Mouse (Mus musculus): ENCODE data around the gene Zkscan14.

The Zkscan14 gene

GRCm38 (mm10) chr5:145202446-145202845 is 778 bp upstream of the Zkscan14 start:
- no peak for DNase-seq (ENCODE audit: low spot score in 2 of 2)

GRCm38 (mm10) chr5:145200387-145200786 is 1.3 kb downstream of the Zkscan14 start:
- DNase-seq (ENCODE audit: low spot score in 2 of 2), result no peak

- no peak for DNase-seq (ENCODE audit: low spot score in 2 of 2)
Observed at GRCm38 (mm10) chr5:145191962-145192361, 9.7 kb downstream of the Zkscan14 start, which contains the start of gene Atp5j2. Gene Atp5j2, minus strand, starts transcription at chr5:145192062.

GRCm38 (mm10) chr5:145190875-145191798 is 10.5 kb downstream of the Zkscan14 start:
- peak; percentile 92 to 93 for DNase-seq (ENCODE audit: low spot score in 2 of 2)

GRCm38 (mm10) chr5:145190373-145190772 is 11.3 kb downstream of the Zkscan14 start:
- DNase-seq (ENCODE audit: low spot score in 2 of 2), result no peak

GRCm38 (mm10) chr5:145189416-145189815 is 12.3 kb downstream of the Zkscan14 start:
- DNase-seq (ENCODE audit: low spot score in 2 of 2), result no peak

- DNase-seq (ENCODE audit: low spot score in 2 of 2), result no peak
Observed at GRCm38 (mm10) chr5:145185244-145185643, 16.4 kb downstream of the Zkscan14 start.

- no peak for DNase-seq (ENCODE audit: low spot score in 2 of 2)
Observed at GRCm38 (mm10) chr5:145178461-145178980, 23.1 kb downstream of the Zkscan14 start.

GRCm38 (mm10) chr5:145167306-145167661 is 34.4 kb downstream of the Zkscan14 start:
- DNase-seq (ENCODE audit: low spot score in 2 of 2), result no peak

GRCm38 (mm10) chr5:145166536-145167305 is 34.9 kb downstream of the Zkscan14 start, which contains the start of the genes Ptcd1 and Cpsf4:
Gene Ptcd1, minus strand, starts transcription at chr5:145167108.
Gene Cpsf4, plus strand, starts transcription at chr5:145167213.
- peak; percentile 100 for DNase-seq (ENCODE audit: low spot score in 2 of 2)

GRCm38 (mm10) chr5:145165184-145165583 is 36.5 kb downstream of the Zkscan14 start:
- DNase-seq (ENCODE audit: low spot score in 2 of 2), result no peak

- DNase-seq (ENCODE audit: low spot score in 2 of 2), result no peak
Observed at GRCm38 (mm10) chr5:145164710-145165109, 37.0 kb downstream of the Zkscan14 start.

GRCm38 (mm10) chr5:145161361-145161760 is 40.3 kb downstream of the Zkscan14 start:
- DNase-seq (ENCODE audit: low spot score in 2 of 2), result no peak

GRCm38 (mm10) chr5:145152690-145153089 is 49.0 kb downstream of the Zkscan14 start:
- DNase-seq (ENCODE audit: low spot score in 2 of 2), result no peak

GRCm38 (mm10) chr5:145149294-145149693 is 52.4 kb downstream of the Zkscan14 start:
- no peak for DNase-seq (ENCODE audit: low spot score in 2 of 2)

GRCm38 (mm10) chr5:145147748-145148147 is 53.9 kb downstream of the Zkscan14 start:
- DNase-seq (ENCODE audit: low spot score in 2 of 2), result no peak
